Comparison of ENCODE assay signal across 22 mouse cellular contexts in the genomic region with DNA sequence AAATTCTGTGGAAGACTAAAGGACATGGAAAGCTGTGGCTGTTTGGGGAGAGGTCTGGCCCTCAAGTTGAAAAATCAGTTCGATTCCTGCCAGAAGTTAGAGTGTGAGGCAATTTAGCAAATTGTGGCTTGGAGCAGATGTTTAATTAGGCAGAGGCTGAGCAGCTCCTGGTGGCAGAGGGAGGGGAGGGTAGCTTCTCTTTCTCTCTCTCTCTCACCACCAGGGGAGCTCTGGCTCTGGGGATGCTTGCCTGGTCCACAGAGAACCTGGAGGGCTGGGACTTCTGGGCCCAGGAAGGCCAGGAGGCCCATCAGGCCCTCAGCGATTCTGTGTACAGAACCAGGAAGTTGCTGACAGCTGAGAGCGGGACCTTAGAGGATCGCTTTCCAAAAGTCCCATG.
DNase-seq lines count a peak whose midpoint lies in the region; ATAC-seq and TF ChIP-seq lines count a peak whose summit lies in the region.
"Had no signal": no experiment of that assay in that cellular context is flagged by ENCODE, and none has a peak within 500 bp of the region (broad histone marks: within the 10 kb centered on the region; RNA-seq: fewer than 3 reads in every experiment).

No protein-coding gene starts in this region.

- ATAC-seq in forebrain, embryonic 15.5 days (replicated peaks) = 0 out of 2 replicates have a peak, but pooled peaks have one; percentile 32
- ATAC-seq in kidney, postnatal 0 days (replicated peaks; ENCODE audit: low FRiP score, low read depth) = no peak
- ATAC-seq in stomach, postnatal 0 days (ENCODE audit: low FRiP score, low TSS enrichment) = no peak
- ATAC-seq: inflammation-experienced regulatory T-cells, adult 6 months; midbrain, embryonic 13.5 days had no signal

- DNase-seq in forebrain, embryonic 10.5 days (ENCODE audit: extremely low spot score, low spot score) = no peak
- no peak for DNase-seq in kidney, postnatal 0 days (ENCODE audit: low spot score)
- no peak for DNase-seq in kidney, postnatal 4 days
- DNase-seq in brain, adult 2 months (ENCODE audit: low read depth, low spot score) = peak; percentile 62
- DNase-seq in stomach, postnatal 0 days (ENCODE audit: low spot score) = no peak
- no peak for DNase-seq in urinary bladder, postnatal 4 days (ENCODE audit: low spot score in 2 of 2)
- DNase-seq: adrenal gland, adult 2 months; cerebellum, adult 2 months; cerebellum, postnatal 25 days; gastrocnemius, adult 2 months; heart, postnatal 4 days; kidney, adult 2 months; kidney, postnatal 10 days; liver, embryonic 13.5 days; lung, adult 2 months; right cerebral cortex, postnatal 14 days had no signal

- H3K27ac ChIP-seq in forebrain, embryonic 15.5 days (replicated peaks) = no peak overlapping the region
- H3K27ac ChIP-seq in forebrain, embryonic 10.5 days = no peak overlapping the region
- H3K27ac ChIP-seq in kidney, postnatal 0 days = no peak overlapping the region
- no peak overlapping the region for H3K27ac ChIP-seq in stomach, postnatal 0 days (replicated peaks)
- H3K27ac ChIP-seq: embryonic facial prominence, embryonic 12.5 days; gastrocnemius, adult 2 months; heart, embryonic 15.5 days; liver, embryonic 13.5 days; midbrain, embryonic 13.5 days had no signal

- H3K4me3 ChIP-seq in forebrain, embryonic 15.5 days = no peak overlapping the region
- H3K4me3 ChIP-seq in forebrain, embryonic 10.5 days = no peak overlapping the region
- H3K4me3 ChIP-seq in kidney, postnatal 0 days (replicated peaks; ENCODE audit: low read depth, low read length) = no peak overlapping the region
- no peak overlapping the region for H3K4me3 ChIP-seq in stomach, postnatal 0 days (ENCODE audit: low read depth, low read length)
- H3K4me3 ChIP-seq: embryonic facial prominence, embryonic 12.5 days; gastrocnemius, adult 2 months; heart, embryonic 15.5 days; liver, embryonic 13.5 days; midbrain, embryonic 13.5 days had no signal

- no peaks in the 10 kb centered on the region for H3K4me1 ChIP-seq in forebrain, embryonic 15.5 days
- H3K4me1 ChIP-seq in forebrain, embryonic 10.5 days = no peaks in the 10 kb centered on the region
- H3K4me1 ChIP-seq in kidney, postnatal 0 days (replicated peaks; ENCODE audit: insufficient read depth, low read length) = no peaks in the 10 kb centered on the region
- no peaks in the 10 kb centered on the region for H3K4me1 ChIP-seq in stomach, postnatal 0 days (replicated peaks; ENCODE audit: control insufficient read depth, insufficient read depth)
- H3K4me1 ChIP-seq: embryonic facial prominence, embryonic 12.5 days; heart, embryonic 15.5 days; liver, embryonic 13.5 days; midbrain, embryonic 13.5 days had no signal

- H3K27me3 ChIP-seq in forebrain, embryonic 15.5 days = peaks cover 13% of the 10 kb centered on the region; the same call in 1 of the 2 replicates
- H3K27me3 ChIP-seq in forebrain, embryonic 10.5 days (ENCODE audit: poor library complexity, severe bottlenecking) = peaks cover 45% of the 10 kb centered on the region
- H3K27me3 ChIP-seq in kidney, postnatal 0 days (ENCODE audit: insufficient read depth, low read length) = no peaks in the 10 kb centered on the region
- H3K27me3 ChIP-seq in stomach, postnatal 0 days (ENCODE audit: control insufficient read depth, insufficient read depth, low read length) = no peaks in the 10 kb centered on the region
- H3K27me3 ChIP-seq: embryonic facial prominence, embryonic 12.5 days; heart, embryonic 15.5 days; liver, embryonic 13.5 days; midbrain, embryonic 13.5 days had no signal

- H3K4me2 ChIP-seq in forebrain, embryonic 15.5 days (replicated peaks) = no peak overlapping the region
- no peak overlapping the region for H3K4me2 ChIP-seq in kidney, postnatal 0 days (ENCODE audit: low read length)
- no peak overlapping the region for H3K4me2 ChIP-seq in stomach, postnatal 0 days (replicated peaks; ENCODE audit: low read depth)
- H3K4me2 ChIP-seq: embryonic facial prominence, embryonic 12.5 days; heart, embryonic 15.5 days; liver, embryonic 13.5 days; midbrain, embryonic 13.5 days had no signal

- H3K9me3 ChIP-seq in forebrain, embryonic 15.5 days = no peaks in the 10 kb centered on the region
- no peaks in the 10 kb centered on the region for H3K9me3 ChIP-seq in forebrain, embryonic 10.5 days
- H3K9me3 ChIP-seq in kidney, postnatal 0 days (replicated peaks; ENCODE audit: low read length) = no peaks in the 10 kb centered on the region
- H3K9me3 ChIP-seq in stomach, postnatal 0 days (ENCODE audit: control insufficient read depth, low read length) = no peaks in the 10 kb centered on the region
- H3K9me3 ChIP-seq: embryonic facial prominence, embryonic 12.5 days; heart, embryonic 15.5 days; liver, embryonic 13.5 days; midbrain, embryonic 13.5 days had no signal

- H3K36me3 ChIP-seq in forebrain, embryonic 15.5 days = no peaks in the 10 kb centered on the region
- H3K36me3 ChIP-seq in forebrain, embryonic 10.5 days (replicated peaks) = no peaks in the 10 kb centered on the region
- no peaks in the 10 kb centered on the region for H3K36me3 ChIP-seq in kidney, postnatal 0 days (ENCODE audit: insufficient read depth, low read length)
- no peaks in the 10 kb centered on the region for H3K36me3 ChIP-seq in stomach, postnatal 0 days (ENCODE audit: control insufficient read depth, insufficient read depth, low read length)
- H3K36me3 ChIP-seq: embryonic facial prominence, embryonic 12.5 days; G1E; heart, embryonic 15.5 days; liver, embryonic 13.5 days; midbrain, embryonic 13.5 days had no signal

- H3K9ac ChIP-seq in forebrain, embryonic 15.5 days (replicated peaks) = no peak overlapping the region
- no peak overlapping the region for H3K9ac ChIP-seq in kidney, postnatal 0 days (ENCODE audit: low read depth, low read length)
- H3K9ac ChIP-seq in stomach, postnatal 0 days (ENCODE audit: low read length) = no peak overlapping the region
- H3K9ac ChIP-seq: embryonic facial prominence, embryonic 12.5 days; heart, embryonic 15.5 days; liver, embryonic 13.5 days; midbrain, embryonic 13.5 days had no signal

- TF ChIP-seq EP300 in stomach, postnatal 0 days (optimal IDR thresholded peaks at IDR 0.05) = no peak

- WGBS in forebrain, embryonic 15.5 days = 66% methylated on average over 4 of the region's 4 CpGs
- 77% methylated on average over 4 of the region's 4 CpGs for WGBS in forebrain, embryonic 10.5 days
- 63% methylated on average over 4 of the region's 4 CpGs for WGBS in kidney, postnatal 0 days
- WGBS in stomach, postnatal 0 days = 74% methylated on average over 4 of the region's 4 CpGs

- peak; percentile 17; the same call in 1 of the 2 replicates for TF ChIP-seq CTCF in kidney, postnatal 0 days (IDR thresholded peaks at IDR 0.05; ENCODE audit: low read depth)
- peak; percentile 36 for TF ChIP-seq CTCF in stomach, postnatal 0 days (IDR thresholded peaks at IDR 0.05; ENCODE audit: low read depth)
